Mouse (Mus musculus) limb, embryonic 12.5 days (tissue): ENCODE data around the gene Shld2. TPM values are rescaled to one million over a fixed set of nuclear protein-coding genes. Genes with fewer than 3 reads are reported as not detected.

Experiments used
- ATAC-seq: fragments of 200-750 bp; cut with Nextera tagmentation; 2 replicates; pipeline ENCODE4 v1.8.0; 2017; ENCODE audit warnings: low read depth, moderate TSS enrichment; ENCODE audit not compliant: insufficient number of reproducible peaks, insufficient read depth, low FRiP score, low TSS enrichment
- H3K27ac ChIP-seq: fragments of 300-500 bp; sonication (generic); 2 replicates; pipeline ENCODE4 v1.5.1; 2016; ENCODE audit warnings: mild to moderate bottlenecking, moderate library complexity
- H3K27me3 ChIP-seq: fragments of 300-500 bp; sonication (generic); 2 replicates; pipeline ENCODE4 v1.6.1; 2016; ENCODE audit warnings: mild to moderate bottlenecking, moderate library complexity
- H3K36me3 ChIP-seq: fragments of 300-500 bp; sonication (generic); 2 replicates; pipeline ENCODE4 v1.6.1; 2016; ENCODE audit warnings: mild to moderate bottlenecking, moderate library complexity
- H3K4me1 ChIP-seq: fragments of 300-500 bp; sonication (generic); replicated peaks from 2 replicates; pipeline ENCODE4 v1.6.1; 2016
- H3K4me2 ChIP-seq: fragments of 300-500 bp; sonication (generic); 2 replicates; pipeline ENCODE4 v1.6.1; 2016; ENCODE audit warnings: mild to moderate bottlenecking, moderate library complexity
- H3K4me3 ChIP-seq: fragments of 300-500 bp; sonication (generic); replicated peaks from 2 replicates; pipeline ENCODE4 v1.5.1; 2016; ENCODE audit warnings: mild to moderate bottlenecking
- H3K9ac ChIP-seq: fragments of 300-500 bp; sonication (generic); replicated peaks from 2 replicates; pipeline ENCODE4 v1.6.1; 2016; ENCODE audit warnings: mild to moderate bottlenecking, moderate library complexity
- H3K9me3 ChIP-seq: fragments of 300-500 bp; sonication (generic); 2 replicates; pipeline ENCODE4 v1.6.1; 2016; ENCODE audit warnings: mild to moderate bottlenecking, moderate library complexity
- WGBS: fragments of 180-500 bp; shearing (Covaris S2); methylation state at CpG from one replicate; pipeline ENCODE4 v1.1.7; 2016; 5-methylcytosine and 5-hydroxymethylcytosine counted together
- polyA plus RNA-seq: library from polyadenylated mRNA; unstranded; fragments of >200 nt; fragmentation: Nextera tagmentation; extraction: Ambion mirVana; gene quantifications from 2 replicates; pipeline ENCODE4 v1.2.1, GENCODE M21; 2016

Shld2 gene
- polyA plus RNA-seq, 1 experiment from 2014 or later = 14.9 TPM

GRCm38 (mm10) chr14:34302681-34303242 is 7.5 kb downstream of the Shld2 start:
- no peak overlapping the region for H3K9ac ChIP-seq
- no peak overlapping the region for H3K27ac ChIP-seq
- H3K36me3 ChIP-seq = no peaks in the 10 kb centered on the region
- no peak for ATAC-seq
- no peaks in the 10 kb centered on the region for H3K9me3 ChIP-seq
- H3K4me3 ChIP-seq = no peak overlapping the region
- no peaks in the 10 kb centered on the region for H3K27me3 ChIP-seq
- peaks cover 7% of the 10 kb centered on the region for H3K4me1 ChIP-seq
- H3K4me2 ChIP-seq = no peak overlapping the region
- 61% methylated on average over 5 of the region's 5 CpGs for WGBS

- 80% methylated on average over 11 of the region's 11 CpGs for WGBS
- H3K27ac ChIP-seq = no peak overlapping the region
- H3K27me3 ChIP-seq = no peaks in the 10 kb centered on the region
- H3K4me3 ChIP-seq = no peak overlapping the region
- no peak overlapping the region for H3K9ac ChIP-seq
- H3K4me1 ChIP-seq = peaks cover 7% of the 10 kb centered on the region
- no peaks in the 10 kb centered on the region for H3K36me3 ChIP-seq
- ATAC-seq = no peak
- H3K9me3 ChIP-seq = no peaks in the 10 kb centered on the region
- H3K4me2 ChIP-seq = no peak overlapping the region
Measured at GRCm38 (mm10) chr14:34298871-34299700, 11.2 kb downstream of the Shld2 start.

GRCm38 (mm10) chr14:34297634-34298033 is 12.7 kb downstream of the Shld2 start:
- H3K4me1 ChIP-seq = no peaks in the 10 kb centered on the region
- no peak for ATAC-seq
- no peak overlapping the region for H3K27ac ChIP-seq
- no peak overlapping the region for H3K4me3 ChIP-seq
- no peaks in the 10 kb centered on the region for H3K36me3 ChIP-seq
- no peaks in the 10 kb centered on the region for H3K27me3 ChIP-seq
- no peak overlapping the region for H3K4me2 ChIP-seq
- 46% methylated on average over 2 of the region's 2 CpGs for WGBS
- H3K9ac ChIP-seq = no peak overlapping the region
- no peaks in the 10 kb centered on the region for H3K9me3 ChIP-seq

GRCm38 (mm10) chr14:34297038-34297437 is 13.3 kb downstream of the Shld2 start:
- no peaks in the 10 kb centered on the region for H3K27me3 ChIP-seq
- H3K9ac ChIP-seq = no peak overlapping the region
- no peak overlapping the region for H3K4me3 ChIP-seq
- H3K4me2 ChIP-seq = no peak overlapping the region
- no peaks in the 10 kb centered on the region for H3K4me1 ChIP-seq
- no peak for ATAC-seq
- H3K9me3 ChIP-seq = no peaks in the 10 kb centered on the region
- 49% methylated on average over 4 of the region's 4 CpGs for WGBS
- no peak overlapping the region for H3K27ac ChIP-seq
- H3K36me3 ChIP-seq = no peaks in the 10 kb centered on the region

- Histone ChIP-seq H3K9ac (no peak overlapping the region), H3K27me3 (no peaks in the 10 kb centered on the region), H3K27ac (no peak overlapping the region), H3K36me3 (no peaks in the 10 kb centered on the region), H3K4me3 (no peak overlapping the region), H3K9me3 (no peaks in the 10 kb centered on the region), H3K4me2 (no peak overlapping the region), H3K4me1 (no peaks in the 10 kb centered on the region)
- WGBS = 76% methylated on average over 7 of the region's 7 CpGs
- ATAC-seq = no peak
Measured at GRCm38 (mm10) chr14:34296350-34296749, 13.9 kb downstream of the Shld2 start.

- Histone ChIP-seq H3K4me2 (no peak overlapping the region), H3K4me3 (no peak overlapping the region), H3K9ac (no peak overlapping the region), H3K36me3 (no peaks in the 10 kb centered on the region), H3K27me3 (no peaks in the 10 kb centered on the region), H3K9me3 (no peaks in the 10 kb centered on the region), H3K27ac (no peak overlapping the region), H3K4me1 (no peaks in the 10 kb centered on the region)
- WGBS = 87% methylated on average over 3 of the region's 3 CpGs
- ATAC-seq = no peak
Measured at GRCm38 (mm10) chr14:34293641-34294040, 16.7 kb downstream of the Shld2 start.

GRCm38 (mm10) chr14:34290229-34290628 is 20.1 kb downstream of the Shld2 start:
- H3K36me3 ChIP-seq = no peaks in the 10 kb centered on the region
- H3K4me3 ChIP-seq = no peak overlapping the region
- no peak for ATAC-seq
- H3K4me2 ChIP-seq = no peak overlapping the region
- H3K9me3 ChIP-seq = no peaks in the 10 kb centered on the region
- no peaks in the 10 kb centered on the region for H3K4me1 ChIP-seq
- no peak overlapping the region for H3K27ac ChIP-seq
- H3K9ac ChIP-seq = no peak overlapping the region
- WGBS = 66% methylated on average over 1 of the region's 1 CpGs
- no peaks in the 10 kb centered on the region for H3K27me3 ChIP-seq

GRCm38 (mm10) chr14:34289259-34290015 is 20.9 kb downstream of the Shld2 start:
- no peaks in the 10 kb centered on the region for H3K27me3 ChIP-seq
- H3K9me3 ChIP-seq = no peaks in the 10 kb centered on the region
- ATAC-seq = no peak
- H3K27ac ChIP-seq = no peak overlapping the region
- no peaks in the 10 kb centered on the region for H3K4me1 ChIP-seq
- 81% methylated on average over 3 of the region's 3 CpGs for WGBS
- H3K4me3 ChIP-seq = no peak overlapping the region
- no peak overlapping the region for H3K4me2 ChIP-seq
- no peaks in the 10 kb centered on the region for H3K36me3 ChIP-seq
- no peak overlapping the region for H3K9ac ChIP-seq

GRCm38 (mm10) chr14:34288396-34288795 is 21.9 kb downstream of the Shld2 start:
- no peak overlapping the region for H3K4me2 ChIP-seq
- WGBS = 76% methylated on average over 2 of the region's 2 CpGs
- no peaks in the 10 kb centered on the region for H3K27me3 ChIP-seq
- H3K4me3 ChIP-seq = no peak overlapping the region
- no peaks in the 10 kb centered on the region for H3K4me1 ChIP-seq
- H3K9me3 ChIP-seq = no peaks in the 10 kb centered on the region
- no peak overlapping the region for H3K27ac ChIP-seq
- no peak for ATAC-seq
- no peaks in the 10 kb centered on the region for H3K36me3 ChIP-seq
- no peak overlapping the region for H3K9ac ChIP-seq

GRCm38 (mm10) chr14:34281736-34282269 is 28.5 kb downstream of the Shld2 start:
- H3K4me3 ChIP-seq = no peak overlapping the region
- H3K9me3 ChIP-seq = no peaks in the 10 kb centered on the region
- H3K27ac ChIP-seq = no peak overlapping the region
- WGBS = 93% methylated on average over 5 of the region's 5 CpGs
- H3K4me1 ChIP-seq = no peaks in the 10 kb centered on the region
- H3K4me2 ChIP-seq = no peak overlapping the region
- no peaks in the 10 kb centered on the region for H3K27me3 ChIP-seq
- no peak for ATAC-seq
- H3K9ac ChIP-seq = no peak overlapping the region
- H3K36me3 ChIP-seq = no peaks in the 10 kb centered on the region

- 85% methylated on average over 2 of the region's 2 CpGs for WGBS
- ATAC-seq = no peak
- H3K9me3 ChIP-seq = no peaks in the 10 kb centered on the region
- H3K4me3 ChIP-seq = no peak overlapping the region
- H3K27me3 ChIP-seq = no peaks in the 10 kb centered on the region
- H3K9ac ChIP-seq = no peak overlapping the region
- no peaks in the 10 kb centered on the region for H3K36me3 ChIP-seq
- no peaks in the 10 kb centered on the region for H3K4me1 ChIP-seq
- no peak overlapping the region for H3K4me2 ChIP-seq
- H3K27ac ChIP-seq = no peak overlapping the region
Measured at GRCm38 (mm10) chr14:34280798-34281197, 29.5 kb downstream of the Shld2 start.
